Mouse (Mus musculus): ENCODE data around the gene Cyp2j5. TPM values are rescaled to one million over a fixed set of nuclear protein-coding genes. Genes with fewer than 3 reads are reported as not detected.
"Not testable (repeated sequence)": the region's sequence is repeated elsewhere in the genome, so short reads cannot be mapped to it uniquely, and the experiment has no call there.

Gene Cyp2j5
- total and polyA plus RNA-seq, 2 experiments = 128 to 909 TPM

DNA sequence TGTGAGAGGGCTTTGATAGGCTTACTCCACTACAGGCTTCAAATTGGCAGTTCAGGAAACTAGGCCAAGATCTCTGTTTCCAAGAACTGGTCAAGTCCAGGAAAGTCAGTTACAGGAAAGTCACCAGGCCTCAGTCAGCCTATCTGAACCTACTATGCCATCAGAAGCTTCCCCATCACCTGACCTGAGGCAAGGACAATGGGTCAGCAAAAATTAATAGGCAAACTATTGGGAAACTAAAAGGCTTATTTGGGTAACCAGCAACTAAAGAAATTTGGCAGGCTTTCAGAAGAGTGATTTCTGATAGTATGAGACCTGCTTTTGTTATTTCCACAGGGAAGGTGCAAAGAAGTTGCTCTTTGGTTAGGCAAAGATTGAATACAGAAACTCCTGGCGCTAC, 41.5 kb downstream of the Cyp2j5 start:
- Histone ChIP-seq H3K36me3 (ENCODE audit: control insufficient read depth, insufficient read depth, low read length) (peaks cover 26% of the 10 kb centered on the region), H3K27ac (replicated peaks; ENCODE audit: insufficient read depth, low read depth, low read length) (peak overlapping the region; percentile 82), H3K27me3 (ENCODE audit: control insufficient read depth, insufficient read depth, low read length) (no peaks in the 10 kb centered on the region), H3K4me1 (ENCODE audit: control insufficient read depth, insufficient read depth, low read length) (peaks cover 15% of the 10 kb centered on the region), H3K79me2 (ENCODE audit: control insufficient read depth, insufficient read depth, low read length) (no peaks in the 10 kb centered on the region; the same call in 1 of the 2 replicates), H3K9ac (ENCODE audit: low read depth, low read length) (no peak overlapping the region), H3K4me3 (ENCODE audit: insufficient read depth, low read depth, low read length) (no peak overlapping the region)
- 13% methylated on average over 1 of the region's 1 CpGs for WGBS
- DNase-seq (ENCODE audit: extremely low read depth, low read depth, low spot score) = peak; percentile 96
- no peak for TF ChIP-seq CTCF (IDR thresholded peaks at IDR 0.05; ENCODE audit: low read depth, low read length)
- TF ChIP-seq POLR2A (IDR thresholded peaks at IDR 0.05; ENCODE audit: extremely low read depth, insufficient read depth, low read length) = no peak

DNA sequence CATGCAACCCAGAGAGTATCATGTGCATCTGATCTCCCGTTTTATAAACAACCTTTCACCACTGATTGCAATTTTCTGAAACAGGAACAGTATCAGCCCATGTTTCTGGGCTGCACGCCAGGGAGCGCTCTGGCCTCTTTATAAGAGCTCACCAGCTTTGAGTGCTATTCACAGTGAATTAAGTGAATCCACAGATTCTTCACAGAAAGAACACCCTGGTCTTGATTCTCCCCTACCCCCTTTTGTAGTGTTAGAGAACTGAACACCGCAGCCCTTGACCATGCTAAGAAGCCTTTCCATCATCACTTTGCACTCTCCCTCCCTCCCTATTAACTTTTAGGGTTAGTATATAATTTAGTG, 72.2 kb downstream of the Cyp2j5 start:
- DNase-seq (ENCODE audit: extremely low read depth, low read depth, low spot score) = peak; percentile 70
- H3K27me3 ChIP-seq (ENCODE audit: control insufficient read depth, insufficient read depth, low read length) = no peaks in the 10 kb centered on the region
- TF ChIP-seq POLR2A (IDR thresholded peaks at IDR 0.05; ENCODE audit: extremely low read depth, insufficient read depth, low read length) (no peak), CTCF (IDR thresholded peaks at IDR 0.05; ENCODE audit: low read depth, low read length) (peak; percentile 45)
- H3K4me1 ChIP-seq (ENCODE audit: control insufficient read depth, insufficient read depth, low read length) = no peaks in the 10 kb centered on the region
- WGBS = 34% methylated on average over 4 of the region's 4 CpGs
- no peaks in the 10 kb centered on the region for H3K36me3 ChIP-seq (ENCODE audit: control insufficient read depth, insufficient read depth, low read length)
- no peak overlapping the region for H3K9ac ChIP-seq (ENCODE audit: low read depth, low read length)
- peak overlapping the region; percentile 64 for H3K27ac ChIP-seq (replicated peaks; ENCODE audit: insufficient read depth, low read depth, low read length)
- no peak overlapping the region for H3K4me3 ChIP-seq (ENCODE audit: insufficient read depth, low read depth, low read length)
- H3K79me2 ChIP-seq (ENCODE audit: control insufficient read depth, insufficient read depth, low read length) = no peaks in the 10 kb centered on the region

DNA sequence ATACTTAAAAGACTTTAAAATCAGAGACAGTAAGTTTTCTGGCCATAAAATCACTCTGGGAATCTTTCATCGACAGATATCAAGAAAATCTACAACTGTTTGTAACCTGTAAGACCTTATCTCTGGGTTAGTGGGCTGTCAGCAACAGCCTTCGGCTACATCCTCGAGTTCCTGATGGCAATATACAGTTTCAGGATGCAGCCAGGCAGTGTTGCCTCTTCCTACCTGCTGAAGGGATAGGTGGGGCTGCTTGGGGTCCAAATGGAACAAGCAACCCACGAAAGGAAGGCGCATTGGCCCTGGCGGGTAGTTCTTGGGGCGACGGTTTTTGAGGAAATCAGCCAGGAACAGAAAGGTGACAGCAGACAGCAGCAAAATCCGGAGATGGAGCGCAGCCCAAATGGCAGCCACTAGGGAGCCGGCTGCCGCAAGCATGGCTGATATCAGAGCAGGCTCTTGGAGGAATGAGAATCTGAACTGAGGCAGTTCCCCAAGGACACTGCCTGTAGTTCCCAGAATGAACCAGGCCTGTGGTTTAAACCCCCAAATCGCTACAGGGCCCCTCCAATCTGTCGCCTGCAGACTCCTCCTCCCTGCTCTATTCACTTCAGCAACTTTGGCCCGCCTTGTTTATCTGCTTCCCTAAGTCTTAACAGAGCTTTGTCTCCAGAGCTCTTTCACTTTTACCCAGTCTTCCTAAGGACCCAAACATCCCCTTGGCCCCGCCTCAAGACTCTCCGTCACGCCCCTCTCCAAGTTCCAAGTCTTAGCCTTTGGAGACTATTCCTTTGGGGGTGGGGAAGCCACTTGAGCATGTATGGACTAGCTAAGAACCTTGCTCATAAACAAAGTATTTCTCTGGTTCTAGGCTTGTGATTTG, 72.8 kb downstream of the Cyp2j5 start, which contains the start of gene Cyp2j9:
Gene Cyp2j9 (minus strand): TSS at position 668 of the 880 bp plus-strand sequence.
- Histone ChIP-seq H3K4me3 (ENCODE audit: insufficient read depth, low read depth, low read length) (peak within 1 kb of the TSS; percentile 50), H3K36me3 (ENCODE audit: control insufficient read depth, insufficient read depth, low read length) (no peaks in the 10 kb centered on the region), H3K27me3 (ENCODE audit: control insufficient read depth, insufficient read depth, low read length) (no peaks in the 10 kb centered on the region), H3K27ac (replicated peaks; ENCODE audit: insufficient read depth, low read depth, low read length) (peak within 1 kb of the TSS; percentile 64), H3K4me1 (ENCODE audit: control insufficient read depth, insufficient read depth, low read length) (no peaks in the 10 kb centered on the region), H3K9ac (ENCODE audit: low read depth, low read length) (peak within 1 kb of the TSS; percentile 14), H3K79me2 (ENCODE audit: control insufficient read depth, insufficient read depth, low read length) (no peaks in the 10 kb centered on the region)
- 28% methylated on average over 18 of the region's 18 CpGs for WGBS
- DNase-seq (ENCODE audit: extremely low read depth, low read depth, low spot score) = no peak
- TF ChIP-seq POLR2A (IDR thresholded peaks at IDR 0.05; ENCODE audit: extremely low read depth, insufficient read depth, low read length) (no peak), CTCF (IDR thresholded peaks at IDR 0.05; ENCODE audit: low read depth, low read length) (0 out of 2 replicates have a peak, but pooled peaks have one; percentile 2)

DNA sequence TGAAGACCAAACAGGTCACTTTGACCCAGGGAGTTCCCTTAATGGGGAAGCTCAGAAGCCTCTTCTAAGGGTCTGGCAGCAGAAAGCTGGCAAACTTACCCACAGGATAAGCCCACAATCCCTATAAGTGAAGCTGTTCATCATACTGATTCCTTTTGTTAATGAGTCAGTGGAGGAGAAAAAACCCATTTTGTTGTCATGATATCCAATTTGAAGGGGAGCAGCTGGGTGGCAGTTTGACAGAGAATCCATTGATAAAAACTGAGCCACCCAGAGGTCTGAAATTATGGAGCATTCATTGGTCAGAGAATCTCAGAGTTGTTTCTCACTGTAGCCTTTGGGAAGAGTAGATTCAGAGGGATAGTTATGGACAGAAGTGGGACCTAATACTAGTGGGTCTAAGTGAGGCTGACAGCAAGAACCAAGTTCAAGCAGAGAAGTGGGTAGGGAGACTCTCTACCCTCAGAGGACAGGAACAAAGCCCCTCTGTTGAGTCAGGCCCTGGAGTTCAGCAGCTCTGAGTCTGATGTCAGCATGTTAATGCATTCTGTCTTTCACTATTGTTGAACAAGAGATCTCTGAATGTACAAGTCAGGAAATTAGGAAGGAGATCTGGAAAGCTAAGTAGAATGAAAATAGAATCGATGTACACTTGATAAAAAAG, 82.4 kb downstream of the Cyp2j5 start:
- Histone ChIP-seq H3K9ac (ENCODE audit: low read depth, low read length) (no peak overlapping the region), H3K27ac (replicated peaks; ENCODE audit: insufficient read depth, low read depth, low read length) (no peak overlapping the region), H3K36me3 (ENCODE audit: control insufficient read depth, insufficient read depth, low read length) (peaks cover 19% of the 10 kb centered on the region), H3K27me3 (ENCODE audit: control insufficient read depth, insufficient read depth, low read length) (no peaks in the 10 kb centered on the region), H3K4me1 (ENCODE audit: control insufficient read depth, insufficient read depth, low read length) (peaks cover 3% of the 10 kb centered on the region), H3K4me3 (ENCODE audit: insufficient read depth, low read depth, low read length) (no peak overlapping the region), H3K79me2 (ENCODE audit: control insufficient read depth, insufficient read depth, low read length) (no peaks in the 10 kb centered on the region)
- DNase-seq (ENCODE audit: extremely low read depth, low read depth, low spot score) = no peak
- 83% methylated on average over 1 of the region's 1 CpGs for WGBS
- TF ChIP-seq CTCF (IDR thresholded peaks at IDR 0.05; ENCODE audit: low read depth, low read length) = no peak
- TF ChIP-seq POLR2A (IDR thresholded peaks at IDR 0.05; ENCODE audit: extremely low read depth, insufficient read depth, low read length) = no peak

DNA sequence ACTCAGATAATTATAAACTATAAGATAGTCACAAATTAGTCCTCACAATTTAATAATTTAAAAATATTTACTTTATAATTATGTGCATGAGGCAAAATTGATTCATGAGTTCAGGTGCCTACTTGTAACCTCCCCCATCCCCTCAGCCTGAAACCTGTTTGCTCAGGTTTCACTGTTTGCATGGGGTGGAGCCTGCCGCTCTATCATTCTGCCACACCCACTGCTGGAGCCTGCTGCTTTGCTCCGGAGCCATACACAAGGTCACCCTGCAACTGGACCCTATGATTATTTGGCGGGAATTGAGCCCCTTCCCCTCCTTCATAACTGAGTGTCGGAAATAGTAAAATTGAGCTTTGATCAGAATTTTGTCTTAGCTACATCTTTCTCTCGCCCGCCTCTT, 83.6 kb downstream of the Cyp2j5 start:
- H3K36me3 ChIP-seq (ENCODE audit: control insufficient read depth, insufficient read depth, low read length) = peaks cover 21% of the 10 kb centered on the region
- not testable (repeated sequence) for DNase-seq (ENCODE audit: extremely low read depth, low read depth, low spot score)
- WGBS = 51% methylated on average over 6 of the region's 6 CpGs

More for the DNA sequence above, 83.6 kb downstream of the Cyp2j5 start:
- H3K27me3 ChIP-seq (ENCODE audit: control insufficient read depth, insufficient read depth, low read length); H3K4me1 ChIP-seq (ENCODE audit: control insufficient read depth, insufficient read depth, low read length); H3K79me2 ChIP-seq (ENCODE audit: control insufficient read depth, insufficient read depth, low read length); H3K27ac ChIP-seq (replicated peaks; ENCODE audit: insufficient read depth, low read depth, low read length); H3K9ac ChIP-seq (ENCODE audit: low read depth, low read length); H3K4me3 ChIP-seq (ENCODE audit: insufficient read depth, low read depth, low read length): not testable (repeated sequence)

Other genes starting within 250 kb of the Cyp2j5 start
- gene Cyp2j8, start 156.8 kb downstream of the Cyp2j5 start, total RNA-seq (2014; rRNA removed) = 0.13 and 0.18 TPM in 2 replicates
- 0.09 TPM in 1 of 2 replicates, not detected in the other for gene Cyp2j8, start 156.8 kb downstream of the Cyp2j5 start, polyA plus RNA-seq (2012; rRNA removed)
- 34.4 and 56.9 TPM in 2 replicates for gene Cyp2j6, start 110.5 kb downstream of the Cyp2j5 start, total RNA-seq (2014; rRNA removed)
- gene Cyp2j6, start 110.5 kb downstream of the Cyp2j5 start, polyA plus RNA-seq (2012; rRNA removed) = 13.5 and 14.0 TPM in 2 replicates
- gene Cyp2j9, start 72.6 kb downstream of the Cyp2j5 start, total RNA-seq (2014; rRNA removed) = 8.4 and 9.1 TPM in 2 replicates
- gene Cyp2j9, start 72.6 kb downstream of the Cyp2j5 start, polyA plus RNA-seq (2012; rRNA removed) = 3.5 and 6.0 TPM in 2 replicates
- gene Gm12695, start 121.0 kb upstream of the Cyp2j5 start, total RNA-seq (2014; rRNA removed) = not detected in 2 replicates
- gene Gm12695, start 121.0 kb upstream of the Cyp2j5 start, polyA plus RNA-seq (2012; rRNA removed) = not detected in 2 replicates

Measured in liver, adult 2 months (tissue).